Mouse (Mus musculus): Measurements from ENCODE around the gene Ip6k3. TPM values are rescaled to one million over a fixed set of nuclear protein-coding genes. Genes with fewer than 3 reads are reported as not detected.

Gene Ip6k3
- total RNA-seq, 1 experiment from 2014 or later: not detected

GRCm38 (mm10) chr17:27129819-27130218 lies 37.8 kb downstream of the Ip6k3 start:
- ATAC-seq (ENCODE audit: extremely low read depth, insufficient number of reproducible peaks, low FRiP score, poor library complexity, severe bottlenecking): no peak

DNA sequence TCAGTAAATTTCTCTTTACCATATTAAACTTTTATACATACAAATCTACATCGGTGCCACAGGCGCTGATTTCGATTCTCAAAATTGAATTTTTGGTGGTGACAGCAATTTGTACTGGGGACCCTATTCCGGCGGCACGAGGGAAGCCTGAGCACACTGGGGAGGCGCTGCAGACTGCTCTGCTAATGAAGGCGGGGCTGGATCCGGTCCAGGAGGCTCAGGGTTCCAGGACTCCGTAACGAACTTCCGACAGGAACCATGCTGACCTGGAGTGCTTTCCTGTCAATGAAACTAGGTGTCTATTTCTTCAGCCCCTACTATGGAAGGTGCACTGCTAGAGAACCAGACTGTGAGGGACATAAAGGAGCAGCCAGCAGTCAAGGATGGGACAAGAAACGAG lies 38.3 kb downstream of the Ip6k3 start:
- ATAC-seq (ENCODE audit: extremely low read depth, insufficient number of reproducible peaks, low FRiP score, poor library complexity, severe bottlenecking): no peak

DNA sequence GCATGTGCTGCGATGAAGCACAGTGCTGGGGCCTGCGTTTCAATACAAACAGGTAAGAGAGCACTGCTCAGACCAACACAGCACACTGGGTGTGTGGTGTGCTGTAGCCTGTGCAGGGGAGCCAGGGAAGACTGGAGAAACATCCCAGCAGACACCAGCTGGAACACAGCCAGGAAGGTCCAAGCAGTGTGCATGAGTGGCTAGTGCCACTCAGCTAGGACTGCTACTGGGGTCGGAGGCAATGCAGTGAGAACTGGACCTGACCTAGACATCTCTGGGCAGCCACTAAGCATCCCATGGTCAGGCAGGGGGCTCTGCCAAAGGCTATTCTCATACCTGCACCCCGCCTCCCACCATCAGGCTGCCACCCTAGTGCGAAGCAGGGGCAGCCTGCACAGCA lies 39.4 kb downstream of the Ip6k3 start:
- ATAC-seq (ENCODE audit: extremely low read depth, insufficient number of reproducible peaks, low FRiP score, poor library complexity, severe bottlenecking): no peak

- no peak for ATAC-seq (ENCODE audit: extremely low read depth, insufficient number of reproducible peaks, low FRiP score, poor library complexity, severe bottlenecking)
These were observed 40.6 kb downstream of the Ip6k3 start for GRCm38 (mm10) chr17:27126974-27127373.

- no peak for ATAC-seq (ENCODE audit: extremely low read depth, insufficient number of reproducible peaks, low FRiP score, poor library complexity, severe bottlenecking)
These were observed 41.9 kb downstream of the Ip6k3 start for GRCm38 (mm10) chr17:27125669-27126202.

DNA sequence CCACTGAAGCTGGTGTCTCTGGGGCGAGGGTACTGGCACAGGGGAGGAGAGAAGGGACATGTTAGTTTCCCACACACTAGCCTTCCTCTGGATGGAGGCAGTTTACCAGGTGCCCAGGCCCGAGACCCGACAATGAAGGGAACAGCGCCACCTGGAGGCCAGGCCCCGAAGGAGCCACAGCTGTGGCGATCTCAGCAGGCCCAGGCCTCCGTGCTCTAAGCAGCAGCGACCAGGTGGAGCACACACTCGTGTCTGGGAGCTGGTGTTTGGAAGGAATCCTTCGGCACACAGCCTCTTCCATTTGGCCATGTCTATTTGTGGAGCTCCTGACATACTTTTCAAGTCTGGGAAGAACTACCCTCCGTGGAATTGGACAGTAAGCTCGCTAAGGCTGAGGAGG lies 42.4 kb downstream of the Ip6k3 start:
- peak; percentile 58; the same call in 1 of the 2 replicates for ATAC-seq (ENCODE audit: extremely low read depth, insufficient number of reproducible peaks, low FRiP score, poor library complexity, severe bottlenecking)

GRCm38 (mm10) chr17:27123813-27124375 lies 43.7 kb downstream of the Ip6k3 start:
- no peak for ATAC-seq (ENCODE audit: extremely low read depth, insufficient number of reproducible peaks, low FRiP score, poor library complexity, severe bottlenecking)

DNA sequence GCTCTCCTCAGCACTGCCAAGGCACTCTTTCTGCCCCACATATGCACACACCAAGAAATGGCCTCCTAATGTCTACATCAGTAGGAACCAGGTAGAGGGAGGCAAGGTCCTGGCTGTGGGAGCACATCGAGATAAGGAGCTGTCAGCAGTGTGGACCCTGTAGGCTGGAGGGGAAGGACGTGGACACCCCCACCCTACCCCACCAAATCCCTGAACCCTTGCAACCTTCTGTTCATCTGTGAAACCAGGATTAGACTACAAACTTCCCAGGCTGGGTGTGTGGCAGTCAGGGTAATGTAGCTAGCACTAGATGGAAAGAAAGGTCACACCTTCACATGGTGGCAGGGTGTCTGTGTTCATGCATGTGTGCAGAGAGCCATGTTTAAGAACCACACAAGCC lies 44.5 kb downstream of the Ip6k3 start:
- no peak for ATAC-seq (ENCODE audit: extremely low read depth, insufficient number of reproducible peaks, low FRiP score, poor library complexity, severe bottlenecking)

DNA sequence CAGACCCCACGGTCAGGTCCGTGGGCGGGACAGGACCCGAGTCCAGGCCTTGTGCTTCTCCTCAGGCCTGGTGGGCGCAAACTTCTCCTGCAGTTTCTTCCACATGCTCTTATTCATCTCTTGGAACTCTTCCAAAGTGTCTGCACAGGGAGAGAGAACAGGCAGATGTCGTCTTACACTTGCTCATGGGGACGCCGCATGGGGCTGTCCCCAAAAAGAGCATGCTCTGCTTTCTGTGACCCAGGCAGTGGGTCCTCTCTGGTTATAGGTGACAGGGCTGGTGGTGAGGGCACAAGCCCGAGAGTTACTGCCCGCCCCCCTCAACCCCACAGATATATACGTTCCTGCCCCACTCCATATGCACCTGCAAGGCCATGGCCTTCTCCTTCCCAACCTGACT lies 44.9 kb downstream of the Ip6k3 start:
- no peak for ATAC-seq (ENCODE audit: extremely low read depth, insufficient number of reproducible peaks, low FRiP score, poor library complexity, severe bottlenecking)

DNA sequence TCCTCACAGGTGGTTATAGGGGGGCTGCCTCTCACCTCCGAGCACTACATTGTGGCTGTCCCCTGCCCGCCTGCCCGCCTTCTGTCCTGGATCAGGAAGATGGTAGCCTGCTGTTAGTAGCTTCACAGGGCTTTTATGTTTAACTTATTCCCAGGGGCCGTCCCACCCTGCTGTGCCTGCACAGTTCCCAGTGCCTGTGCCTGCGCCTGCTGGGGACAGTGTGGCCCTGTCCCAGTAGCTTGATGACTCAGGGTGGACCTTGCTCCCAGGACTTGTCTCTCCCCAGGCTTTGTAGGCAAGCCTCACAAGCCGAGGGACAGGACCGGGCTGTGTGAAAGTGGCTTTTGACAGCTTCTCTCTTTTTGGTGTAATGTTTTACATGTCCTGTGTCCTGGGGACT lies 45.8 kb downstream of the Ip6k3 start:
- no peak for ATAC-seq (ENCODE audit: extremely low read depth, insufficient number of reproducible peaks, low FRiP score, poor library complexity, severe bottlenecking)

GRCm38 (mm10) chr17:27121266-27121665 lies 46.3 kb downstream of the Ip6k3 start:
- no peak for ATAC-seq (ENCODE audit: extremely low read depth, insufficient number of reproducible peaks, low FRiP score, poor library complexity, severe bottlenecking)

- no peak for ATAC-seq (ENCODE audit: extremely low read depth, insufficient number of reproducible peaks, low FRiP score, poor library complexity, severe bottlenecking)
These were observed 47.0 kb downstream of the Ip6k3 start for GRCm38 (mm10) chr17:27120561-27121024.

- no peak for ATAC-seq (ENCODE audit: extremely low read depth, insufficient number of reproducible peaks, low FRiP score, poor library complexity, severe bottlenecking)
These were observed 47.6 kb downstream of the Ip6k3 start for GRCm38 (mm10) chr17:27119954-27120353.

DNA sequence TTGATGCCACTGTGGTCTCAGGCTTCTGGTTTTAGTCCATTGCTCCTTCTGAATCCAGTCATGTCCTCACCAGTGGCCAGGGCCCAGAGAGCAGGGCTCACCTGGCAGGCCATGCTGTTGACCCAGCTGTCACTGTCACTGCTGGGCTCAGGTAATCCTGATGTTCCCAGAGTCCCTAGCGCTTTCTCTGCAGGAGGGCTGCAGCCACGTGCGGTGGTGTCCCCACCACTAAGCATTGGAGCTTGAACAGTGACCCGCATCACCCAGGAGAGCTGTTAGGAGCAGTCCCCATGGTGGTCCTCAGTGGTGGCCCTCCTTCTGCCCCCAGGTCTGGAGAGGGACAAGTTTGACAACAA lies 48.1 kb downstream of the Ip6k3 start:
- ATAC-seq (ENCODE audit: extremely low read depth, insufficient number of reproducible peaks, low FRiP score, poor library complexity, severe bottlenecking): no peak

DNA sequence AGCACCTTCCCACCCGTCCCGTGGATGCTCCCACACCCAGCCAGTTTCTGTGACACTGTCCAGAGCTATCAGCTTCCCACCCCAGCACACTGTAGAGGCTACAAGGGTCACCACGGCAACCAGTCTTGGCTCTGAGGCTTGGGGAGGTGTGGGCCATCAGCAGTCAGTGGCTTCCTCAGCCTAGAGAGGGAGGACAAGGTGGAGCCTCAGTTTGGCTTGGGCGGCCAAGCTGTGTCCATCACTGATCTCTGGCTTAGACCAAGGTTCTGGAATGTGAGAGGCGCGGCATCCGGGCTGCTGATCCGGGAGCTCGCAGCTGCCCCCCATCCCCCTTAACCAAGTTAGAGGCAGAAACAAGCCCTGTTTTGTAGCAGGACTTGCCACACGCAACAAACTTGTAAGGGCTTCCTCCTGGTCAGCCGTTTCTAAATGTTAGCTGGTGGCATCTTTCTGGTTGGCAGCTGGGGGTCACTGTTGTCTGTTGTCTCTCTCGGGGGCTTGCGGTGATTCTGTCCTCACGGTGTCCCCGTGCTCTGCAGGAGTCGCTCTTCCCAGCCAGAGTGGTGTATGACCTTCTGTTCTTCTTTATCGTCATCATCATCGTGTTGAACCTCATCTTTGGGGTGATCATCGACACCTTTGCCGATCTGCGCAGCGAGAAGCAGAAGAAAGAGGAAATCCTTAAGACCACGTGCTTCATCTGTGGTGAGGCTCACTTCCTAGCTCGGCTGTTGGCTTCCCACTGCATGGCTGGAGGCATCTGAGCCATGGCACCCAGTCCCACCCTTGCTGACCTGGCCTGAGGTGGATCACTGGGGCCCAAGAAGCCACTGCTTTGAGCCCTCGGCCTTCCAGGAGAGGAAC lies 48.7 kb downstream of the Ip6k3 start:
- ATAC-seq (ENCODE audit: extremely low read depth, insufficient number of reproducible peaks, low FRiP score, poor library complexity, severe bottlenecking): peak; percentile 22; the same call in 1 of the 2 replicates

DNA sequence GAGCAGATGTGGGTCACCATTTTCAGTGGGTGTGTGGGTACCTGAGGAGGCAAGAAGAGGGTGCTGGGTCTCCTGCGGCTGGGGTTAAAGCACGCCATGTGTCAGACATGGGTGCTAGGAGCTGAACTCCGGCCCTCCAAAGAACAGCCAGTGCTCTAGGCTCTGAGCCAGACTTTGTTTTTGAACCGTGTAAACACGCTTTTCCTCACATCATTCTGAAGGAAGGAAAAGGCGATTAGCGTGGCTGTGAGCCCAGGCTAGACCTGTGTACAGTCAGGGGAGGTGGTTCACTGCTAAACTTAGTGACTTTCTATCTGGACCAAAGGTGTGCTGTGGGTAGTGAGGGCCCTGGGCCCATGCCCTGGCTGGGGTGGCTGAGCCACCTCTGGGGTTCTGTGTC lies 57.5 kb downstream of the Ip6k3 start:
- ATAC-seq (ENCODE audit: extremely low read depth, insufficient number of reproducible peaks, low FRiP score, poor library complexity, severe bottlenecking): no peak

DNA sequence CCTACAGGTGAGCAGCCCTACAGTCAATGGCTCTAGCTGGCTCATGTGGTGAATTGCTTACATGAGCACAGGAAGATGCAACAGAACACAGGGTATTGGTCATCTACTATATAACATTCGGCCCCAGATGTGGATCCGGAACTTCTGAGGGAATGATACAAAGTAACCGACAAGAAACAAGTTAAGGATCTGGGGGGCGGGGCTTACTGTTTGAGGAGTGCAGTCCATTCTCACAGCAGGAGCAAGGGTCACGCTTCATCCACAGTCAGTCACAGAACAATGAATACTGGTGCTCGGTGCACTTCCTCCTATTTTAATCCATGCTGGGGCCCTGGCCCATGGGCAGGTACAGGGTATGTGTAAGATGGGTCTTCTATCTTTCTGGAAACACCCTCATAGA lies 59.7 kb downstream of the Ip6k3 start:
- ATAC-seq (ENCODE audit: extremely low read depth, insufficient number of reproducible peaks, low FRiP score, poor library complexity, severe bottlenecking): no peak

DNA sequence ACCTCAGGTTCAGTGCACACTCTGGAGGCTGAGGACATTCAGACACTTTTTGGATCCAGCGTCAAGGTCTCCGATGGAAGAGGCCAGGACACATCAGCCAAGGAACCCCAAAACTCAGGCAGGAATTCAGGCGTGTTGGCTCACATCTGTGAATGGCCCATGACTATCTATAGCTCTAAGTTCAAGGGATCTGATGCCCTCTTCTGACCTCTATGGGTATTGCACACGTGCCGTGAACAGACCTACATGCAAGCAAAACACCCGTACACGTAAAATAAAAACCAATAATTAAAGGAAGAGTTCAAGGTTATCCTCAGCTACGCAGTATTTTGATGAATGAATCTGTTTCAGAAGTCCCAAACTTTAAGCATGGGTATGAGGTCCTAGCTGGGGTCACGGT lies 60.9 kb downstream of the Ip6k3 start:
- ATAC-seq (ENCODE audit: extremely low read depth, insufficient number of reproducible peaks, low FRiP score, poor library complexity, severe bottlenecking): no peak

DNA sequence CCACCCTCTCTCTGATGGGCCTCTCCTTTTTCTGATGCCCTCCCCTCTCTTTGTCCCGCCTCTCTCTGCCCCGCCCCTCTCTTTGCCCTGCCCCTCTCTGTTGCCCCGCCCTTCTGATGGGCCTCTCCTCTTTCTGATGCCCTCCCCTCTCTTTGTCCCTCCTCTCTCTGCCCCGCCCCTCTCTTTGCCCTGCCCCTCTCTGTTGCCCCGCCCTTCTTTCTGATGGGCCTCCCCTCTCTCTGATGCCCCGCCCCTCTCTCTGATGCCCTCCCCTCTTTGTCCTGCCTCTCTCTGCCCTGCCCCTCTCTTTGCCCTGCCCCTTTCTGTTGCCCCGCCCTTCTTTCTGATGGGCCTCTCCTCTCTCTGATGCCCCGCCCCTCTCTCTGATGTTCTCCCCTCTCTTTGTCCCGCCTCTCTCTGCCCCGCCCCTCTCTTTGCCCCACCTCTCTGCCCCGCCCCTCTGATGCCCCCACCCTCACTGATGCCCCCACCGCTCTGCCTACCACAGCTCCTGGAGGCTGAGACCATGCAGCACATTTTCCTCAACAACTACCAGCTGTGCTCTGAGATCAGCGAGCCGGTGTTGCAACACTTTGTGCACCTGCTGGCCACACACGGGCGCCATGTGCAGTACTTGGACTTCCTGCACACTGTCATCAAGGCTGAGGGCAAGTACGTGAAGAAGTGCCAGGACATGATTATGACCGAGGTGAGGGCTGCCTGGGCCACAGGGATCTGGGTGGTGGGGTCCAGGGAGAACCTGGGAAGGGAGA lies 61.7 kb downstream of the Ip6k3 start:
- ATAC-seq (ENCODE audit: extremely low read depth, insufficient number of reproducible peaks, low FRiP score, poor library complexity, severe bottlenecking): no peak

DNA sequence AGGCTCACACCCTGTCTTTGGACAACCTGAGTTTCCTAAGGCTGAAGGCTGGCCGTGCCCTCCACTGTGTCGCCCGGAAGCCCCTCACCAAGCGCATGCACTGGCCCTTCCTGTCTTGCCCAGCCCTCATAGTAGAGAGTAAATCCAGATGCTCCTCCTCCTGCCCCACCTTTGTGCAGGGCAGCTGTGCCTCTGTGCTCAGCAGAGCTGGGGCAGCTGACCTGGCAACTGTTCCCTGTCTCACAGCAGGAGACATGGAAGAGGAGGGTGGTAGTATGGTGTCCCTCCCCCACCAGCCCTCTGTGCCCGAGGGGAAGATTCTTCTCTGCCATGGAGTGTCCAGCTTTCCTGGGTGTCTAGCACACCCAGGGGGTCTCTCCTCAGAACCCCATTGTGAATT lies 65.9 kb downstream of the Ip6k3 start:
- ATAC-seq (ENCODE audit: extremely low read depth, insufficient number of reproducible peaks, low FRiP score, poor library complexity, severe bottlenecking): no peak
